Mouse (Mus musculus) heart, postnatal 0 days (tissue): Measurements from ENCODE around the gene Socs1.

Experiments
- CTCF ChIP-seq: IDR thresholded peaks from 2 replicates; pipeline ENCODE4 v1.5.1; 2016; ENCODE audit warnings: antibody characterized with exemption, control low read depth, low read depth
- EP300 ChIP-seq: IDR thresholded peaks from 2 replicates; pipeline ENCODE4 v1.6.1; 2016; ENCODE audit warnings: antibody characterized with exemption, low read depth

DNA sequence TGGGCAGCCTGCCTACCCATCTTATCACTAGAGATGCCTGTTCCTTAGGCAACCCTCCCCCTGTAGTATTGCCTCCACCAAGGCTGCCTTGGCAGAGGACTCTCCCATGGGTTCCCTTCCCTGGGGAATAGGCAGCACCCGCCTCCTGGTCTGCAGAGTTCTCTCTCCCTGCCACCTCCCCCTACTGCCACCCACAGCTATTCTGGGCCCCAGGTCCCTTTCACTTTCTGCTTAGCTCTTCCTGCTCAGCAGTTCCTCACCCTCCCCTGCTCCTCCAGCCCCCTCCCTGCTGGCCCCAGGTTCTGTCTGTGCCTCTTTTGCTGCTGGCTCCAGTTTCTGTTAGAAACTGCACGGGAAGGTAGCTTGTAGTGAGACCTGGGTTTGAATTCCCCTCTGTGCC, 15.7 kb downstream of the Socs1 start:
- TF ChIP-seq CTCF (no peak), EP300 (no peak)
